Mouse (Mus musculus) C2C12 (cell line): ENCODE results near the gene Mdfi.

Source experiments
- CTCF ChIP-seq: IDR thresholded peaks from one replicate; pipeline ENCODE4 v1.5.1; 2011; ENCODE audit not compliant: control insufficient read depth, insufficient read depth, insufficient read length
- MAX ChIP-seq: IDR thresholded peaks from one replicate; pipeline ENCODE4 v1.6.1; 2011; ENCODE audit warnings: mild to moderate bottlenecking, control low read depth

DNA sequence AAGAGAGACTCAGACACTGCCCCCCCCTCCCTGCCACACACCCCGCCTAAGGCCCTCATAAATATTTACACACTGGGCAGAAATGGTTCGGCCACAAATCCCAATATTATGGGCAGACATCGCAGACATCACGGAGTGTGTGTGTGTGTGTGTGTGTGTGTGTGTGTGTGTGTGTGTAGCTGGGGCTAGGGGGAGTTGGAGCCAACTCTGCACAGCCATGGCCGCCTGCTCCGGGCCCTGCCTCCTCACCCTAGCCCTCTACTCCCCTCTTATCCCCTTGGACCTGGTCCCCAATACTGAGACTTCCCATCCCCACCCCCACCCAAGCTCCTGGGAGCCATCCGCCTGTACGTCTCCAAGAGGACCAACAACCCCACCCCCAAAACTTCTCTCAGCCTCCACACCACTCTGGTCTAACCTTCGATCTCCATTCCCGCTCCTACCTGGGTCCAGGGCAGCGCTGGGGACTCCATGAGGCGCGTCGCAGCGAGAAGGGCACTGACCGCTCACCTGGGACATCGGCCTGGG, 1.9 kb downstream of the Mdfi start:
- TF ChIP-seq CTCF, result no peak
- TF ChIP-seq MAX, result no peak
